Mouse (Mus musculus) ES-E14 (cell line): Measurements from ENCODE around the gene Pxdc1. TPM values are rescaled to one million over a fixed set of nuclear protein-coding genes. Genes with fewer than 3 reads are reported as not detected.

ENCODE experiments used
- DNase-seq: peaks from one replicate; pipeline ENCODE4 v3.0.0-alpha.2; 2013; ENCODE audit warnings: low read depth, low spot score
- H3K27ac ChIP-seq: 2 replicates; pipeline ENCODE4 v1.5.1; 2012; ENCODE audit warnings: low read depth, mild to moderate bottlenecking, low read length, moderate library complexity, mixed read lengths; ENCODE audit not compliant: poor library complexity, insufficient read depth, severe bottlenecking
- H3K36me3 ChIP-seq: 2 replicates; pipeline ENCODE4 v1.6.1; 2012; ENCODE audit warnings: mild to moderate bottlenecking, low read length, moderate library complexity, mixed read lengths; ENCODE audit not compliant: control insufficient read depth, poor library complexity, insufficient read depth, severe bottlenecking
- H3K4me1 ChIP-seq, 2 experiments: fragments of 150-350 bp in 1 of 2; sonication (generic) in 1 of 2; 2 replicates each; pipeline ENCODE4 v1.6.1; 2012; ENCODE audit warnings: low read length in 2 of 2, mild to moderate bottlenecking in 1 of 2, mixed read lengths in 1 of 2; ENCODE audit not compliant: control insufficient read depth in 2 of 2, insufficient read depth in 2 of 2, poor library complexity in 1 of 2
- H3K4me3 ChIP-seq, 2 experiments: fragments of 150-350 bp in 1 of 2; sonication (generic) in 1 of 2; 2 replicates each; pipeline ENCODE4 v1.5.1; 2012; ENCODE audit warnings: low read length in 2 of 2, low read depth in 1 of 2, mild to moderate bottlenecking in 1 of 2, mixed read lengths in 1 of 2; ENCODE audit not compliant: insufficient read depth in 1 of 2, poor library complexity in 1 of 2, severe bottlenecking in 1 of 2
- H3K9ac ChIP-seq: 2 replicates; pipeline ENCODE4 v1.6.1; 2012; ENCODE audit warnings: low read depth, mild to moderate bottlenecking, low read length, mixed read lengths; ENCODE audit not compliant: poor library complexity, insufficient read depth, severe bottlenecking
- H3K9me3 ChIP-seq: fragments of 150-350 bp; sonication (generic); 2 replicates; pipeline ENCODE4 v1.6.1; 2012; ENCODE audit warnings: low read depth, mild to moderate bottlenecking, low read length; ENCODE audit not compliant: control insufficient read depth, insufficient read depth
- CHD2 ChIP-seq: IDR thresholded peaks from 2 replicates; pipeline ENCODE4 v1.6.1; 2014; ENCODE audit warnings: mild to moderate bottlenecking, low read depth, low read length, inconsistent platforms
- HCFC1 ChIP-seq: IDR thresholded peaks from 2 replicates; pipeline ENCODE4 v1.6.1; 2012; ENCODE audit warnings: low read length, inconsistent platforms, borderline replicate concordance; ENCODE audit not compliant: insufficient read depth
- MAFK ChIP-seq: IDR thresholded peaks from 2 replicates; pipeline ENCODE4 v1.6.1; 2014; ENCODE audit warnings: mild to moderate bottlenecking, low read depth, low read length, inconsistent platforms; ENCODE audit not compliant: insufficient read depth
- ZC3H11A ChIP-seq: IDR thresholded peaks from 2 replicates; pipeline ENCODE4 v1.6.1; 2012; ENCODE audit warnings: low read depth, mild to moderate bottlenecking, inconsistent platforms, low read length, borderline replicate concordance
- ZNF384 ChIP-seq: IDR thresholded peaks from 2 replicates; pipeline ENCODE4 v1.6.1; 2012; ENCODE audit warnings: low read depth, low read length, inconsistent platforms
- in situ Hi-C, 2 experiments: fragments of 600-800 bp; cut with MboI; formaldehyde crosslinking; loops; one replicate each; pipeline ENCODE4 v1.15.1; 2025; ENCODE audit warnings: low sequenced_read_pairs in 2 of 2, inconsistent platforms in 1 of 2; ENCODE audit not compliant: unreplicated experiment in 2 of 2
- total RNA-seq: library from RNA; depleted of rRNA; stranded (reverse); fragments of 300-350 nt; gene quantifications from 2 replicates; pipeline ENCODE4 v1.2.3, GENCODE M21; 2012

Pxdc1 gene
- total RNA-seq, 1 experiment, result 16.6 TPM

- in situ Hi-C loops, result no loop called here
- TF ChIP-seq ZC3H11A, result no peak
- TF ChIP-seq CHD2, result no peak
- no peak for TF ChIP-seq HCFC1
- TF ChIP-seq ZNF384, result no peak
- TF ChIP-seq MAFK, result no peak
- no peak for DNase-seq
- Histone ChIP-seq H3K9me3 (no peaks in the 10 kb centered on the region), H3K36me3 (no peaks in the 10 kb centered on the region), H3K27ac (no peak overlapping the region), H3K4me1 (no peaks in the 10 kb centered on the region), H3K4me3 (no peak overlapping the region), H3K9ac (no peak overlapping the region)
These were observed 23.2 kb upstream of the Pxdc1 start for GRCm38 (mm10) chr13:34676507-34676906.

- in situ Hi-C loops, result no loop called here
- no peak for TF ChIP-seq HCFC1
- TF ChIP-seq ZNF384, result no peak
- no peak for TF ChIP-seq MAFK
- TF ChIP-seq ZC3H11A, result no peak
- TF ChIP-seq CHD2, result no peak
- Histone ChIP-seq H3K9me3 (no peaks in the 10 kb centered on the region), H3K4me3 (no peak overlapping the region), H3K36me3 (no peaks in the 10 kb centered on the region), H3K27ac (no peak overlapping the region), H3K9ac (no peak overlapping the region), H3K4me1 (no peaks in the 10 kb centered on the region)
- no peak for DNase-seq
These were observed 22.6 kb upstream of the Pxdc1 start for GRCm38 (mm10) chr13:34675847-34676383.

GRCm38 (mm10) chr13:34673354-34673753 lies 20.1 kb upstream of the Pxdc1 start:
- H3K9me3 ChIP-seq, result no peaks in the 10 kb centered on the region
- H3K4me1 ChIP-seq, result no peaks in the 10 kb centered on the region
- in situ Hi-C loops, result no loop called here
- H3K27ac ChIP-seq, result no peak overlapping the region
- TF ChIP-seq HCFC1 (no peak), ZC3H11A (no peak)
- DNase-seq, result no peak
- no peak overlapping the region for H3K4me3 ChIP-seq
- no peak overlapping the region for H3K9ac ChIP-seq
- no peaks in the 10 kb centered on the region for H3K36me3 ChIP-seq

- no peak overlapping the region for H3K27ac ChIP-seq
- H3K36me3 ChIP-seq, result no peaks in the 10 kb centered on the region
- H3K4me3 ChIP-seq, result no peak overlapping the region
- in situ Hi-C loops, result no loop called here
- H3K9me3 ChIP-seq, result no peaks in the 10 kb centered on the region
- H3K9ac ChIP-seq, result no peak overlapping the region
- TF ChIP-seq CHD2, result no peak
- no peak for TF ChIP-seq HCFC1
- no peak for TF ChIP-seq ZNF384
- DNase-seq, result no peak
- H3K4me1 ChIP-seq, result no peaks in the 10 kb centered on the region
These were observed 16.9 kb upstream of the Pxdc1 start for GRCm38 (mm10) chr13:34669919-34670865.
